Mouse (Mus musculus): ENCODE results near the gene Ebf4. TPM values are rescaled to one million over a fixed set of nuclear protein-coding genes. Genes with fewer than 3 reads are reported as not detected.

The Ebf4 gene
- polyA plus RNA-seq (2014; fragmentation: Nextera tagmentation; extraction: Ambion mirVana): 4.4 and 4.5 TPM in 2 replicates

DNA sequence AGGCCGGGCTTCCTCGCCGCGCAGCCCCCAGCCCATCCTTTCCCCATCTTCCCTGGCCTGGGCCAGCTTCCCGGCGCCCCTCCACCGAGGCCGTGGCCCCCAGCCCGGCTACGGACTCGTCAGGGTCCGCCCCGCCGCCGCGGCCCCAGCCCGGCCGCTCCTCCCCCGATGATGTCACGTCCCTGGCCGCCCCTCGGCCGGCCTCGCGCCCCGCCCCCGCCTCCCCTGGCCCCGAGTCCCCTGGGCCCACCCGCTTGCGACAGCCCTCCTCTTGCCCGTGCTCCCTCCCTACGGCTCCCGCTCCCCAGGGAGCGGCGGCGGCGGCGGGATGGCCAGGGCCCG is at the start of gene Ebf4:
Ebf4 (plus strand) TSS at position 234 of the 342 bp plus-strand sequence.
- H3K9me3 ChIP-seq (ENCODE audit: control insufficient read depth, low read length): no peaks in the 10 kb centered on the region
- WGBS: 0% methylated on average over 23 of the region's 39 CpGs
- H3K4me3 ChIP-seq (replicated peaks; ENCODE audit: low read length): peak within 1 kb of the TSS; percentile 73
- no peaks in the 10 kb centered on the region for H3K36me3 ChIP-seq (replicated peaks; ENCODE audit: control insufficient read depth, insufficient read depth)
- ATAC-seq (ENCODE audit: low FRiP score) (peak; percentile 80), DNase-seq (ENCODE audit: low spot score) (peak; percentile 71)
- H3K9ac ChIP-seq: peak within 1 kb of the TSS; percentile 86
- H3K27me3 ChIP-seq (ENCODE audit: control insufficient read depth, insufficient read depth, low read length): peaks cover 5% of the 10 kb centered on the region
- H3K4me2 ChIP-seq (replicated peaks): peak within 1 kb of the TSS; percentile 79
- peaks cover 19% of the 10 kb centered on the region for H3K4me1 ChIP-seq (replicated peaks; ENCODE audit: control insufficient read depth, insufficient read depth, low read length)
- peak within 1 kb of the TSS; percentile 85 for H3K27ac ChIP-seq

GRCm38 (mm10) chr2:130246912-130247311 is 48.1 kb upstream of the Ebf4 start:
- Histone ChIP-seq H3K36me3 (replicated peaks; ENCODE audit: control insufficient read depth, insufficient read depth) (no peaks in the 10 kb centered on the region), H3K27me3 (ENCODE audit: control insufficient read depth, insufficient read depth, low read length) (no peaks in the 10 kb centered on the region), H3K4me1 (replicated peaks; ENCODE audit: control insufficient read depth, insufficient read depth, low read length) (no peaks in the 10 kb centered on the region), H3K9me3 (ENCODE audit: control insufficient read depth, low read length) (no peaks in the 10 kb centered on the region), H3K4me3 (replicated peaks; ENCODE audit: low read length) (no peak overlapping the region), H3K9ac (no peak overlapping the region), H3K4me2 (replicated peaks) (no peak overlapping the region), H3K27ac (no peak overlapping the region)
- WGBS: 47% methylated on average over 9 of the region's 9 CpGs
- peak; percentile 67 for DNase-seq (ENCODE audit: low spot score)
- ATAC-seq (ENCODE audit: low FRiP score): no peak

DNA sequence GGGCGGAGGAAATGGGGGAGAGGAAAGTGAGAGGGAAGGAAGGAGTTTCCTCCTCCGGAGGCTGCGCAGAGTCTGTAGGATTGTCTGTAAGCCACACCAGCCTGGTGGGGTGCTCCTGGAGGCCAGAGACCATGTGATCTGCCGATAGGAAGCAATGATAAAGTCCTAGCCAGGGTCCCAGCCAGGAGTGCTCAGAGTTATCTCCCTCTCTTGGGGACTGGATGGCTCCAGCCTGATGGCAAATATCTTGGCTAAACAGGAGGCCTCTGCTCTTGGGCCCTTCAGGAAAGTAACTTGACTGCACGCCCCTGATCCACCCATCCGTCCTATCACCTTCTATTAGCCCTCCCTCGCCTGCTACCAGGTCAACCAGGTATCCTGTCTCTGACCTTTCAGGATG is 46.7 kb upstream of the Ebf4 start:
- no peak for ATAC-seq (ENCODE audit: low FRiP score)
- no peaks in the 10 kb centered on the region for H3K9me3 ChIP-seq (ENCODE audit: control insufficient read depth, low read length)
- WGBS: 74% methylated on average over 7 of the region's 7 CpGs

GRCm38 (mm10) chr2:130256762-130257161 is 38.2 kb upstream of the Ebf4 start:
- Histone ChIP-seq H3K4me3 (replicated peaks; ENCODE audit: low read length) (no peak overlapping the region), H3K27ac (no peak overlapping the region), H3K4me2 (replicated peaks) (no peak overlapping the region), H3K27me3 (ENCODE audit: control insufficient read depth, insufficient read depth, low read length) (no peaks in the 10 kb centered on the region), H3K9me3 (ENCODE audit: control insufficient read depth, low read length) (no peaks in the 10 kb centered on the region), H3K9ac (no peak overlapping the region), H3K4me1 (replicated peaks; ENCODE audit: control insufficient read depth, insufficient read depth, low read length) (no peaks in the 10 kb centered on the region), H3K36me3 (replicated peaks; ENCODE audit: control insufficient read depth, insufficient read depth) (no peaks in the 10 kb centered on the region)
- ATAC-seq (ENCODE audit: low FRiP score) (no peak), DNase-seq (ENCODE audit: low spot score) (no peak)
- WGBS: 89% methylated on average over 4 of the region's 4 CpGs

More for the DNA sequence above, 46.7 kb upstream of the Ebf4 start:
- H3K9ac ChIP-seq: no peak overlapping the region
- no peak for DNase-seq (ENCODE audit: low spot score)
- H3K4me3 ChIP-seq (replicated peaks; ENCODE audit: low read length): no peak overlapping the region
- no peaks in the 10 kb centered on the region for H3K36me3 ChIP-seq (replicated peaks; ENCODE audit: control insufficient read depth, insufficient read depth)
- H3K27ac ChIP-seq: no peak overlapping the region
- H3K4me1 ChIP-seq (replicated peaks; ENCODE audit: control insufficient read depth, insufficient read depth, low read length): no peaks in the 10 kb centered on the region
- H3K4me2 ChIP-seq (replicated peaks): no peak overlapping the region
- no peaks in the 10 kb centered on the region for H3K27me3 ChIP-seq (ENCODE audit: control insufficient read depth, insufficient read depth, low read length)

- H3K27me3 ChIP-seq (ENCODE audit: control insufficient read depth, insufficient read depth, low read length): no peaks in the 10 kb centered on the region
- no peak overlapping the region for H3K9ac ChIP-seq
- H3K36me3 ChIP-seq (replicated peaks; ENCODE audit: control insufficient read depth, insufficient read depth): no peaks in the 10 kb centered on the region
- no peak for DNase-seq (ENCODE audit: low spot score)
- H3K9me3 ChIP-seq (ENCODE audit: control insufficient read depth, low read length): no peaks in the 10 kb centered on the region
- H3K4me1 ChIP-seq (replicated peaks; ENCODE audit: control insufficient read depth, insufficient read depth, low read length): no peaks in the 10 kb centered on the region
- H3K27ac ChIP-seq: no peak overlapping the region
- H3K4me3 ChIP-seq (replicated peaks; ENCODE audit: low read length): no peak overlapping the region
- 91% methylated on average over 4 of the region's 4 CpGs for WGBS
- no peak for ATAC-seq (ENCODE audit: low FRiP score)
- H3K4me2 ChIP-seq (replicated peaks): no peak overlapping the region
These were observed 34.1 kb upstream of the Ebf4 start for GRCm38 (mm10) chr2:130260822-130261221.

DNA sequence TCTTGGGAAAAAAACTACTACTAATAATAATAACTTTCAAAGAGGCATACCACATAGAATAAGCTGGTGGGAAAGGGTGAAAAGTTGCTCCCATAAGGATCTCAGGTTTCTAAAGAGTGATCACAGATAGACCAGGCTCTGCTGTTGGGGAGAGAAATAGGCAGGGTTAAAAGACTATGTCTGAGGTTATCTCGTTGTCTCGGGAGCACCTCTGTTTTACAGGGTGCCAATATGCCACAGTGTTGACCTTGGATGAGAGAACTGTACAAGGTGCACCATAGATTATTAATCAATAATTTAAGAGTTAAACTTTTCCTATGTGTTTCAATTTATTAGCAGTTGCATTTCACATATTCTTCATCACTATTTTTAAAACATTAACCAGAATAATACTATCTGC is 33.1 kb upstream of the Ebf4 start:
- WGBS: 89% methylated on average over 2 of the region's 2 CpGs
- ATAC-seq (ENCODE audit: low FRiP score) (no peak), DNase-seq (ENCODE audit: low spot score) (no peak)
- Histone ChIP-seq H3K27me3 (ENCODE audit: control insufficient read depth, insufficient read depth, low read length) (no peaks in the 10 kb centered on the region), H3K36me3 (replicated peaks; ENCODE audit: control insufficient read depth, insufficient read depth) (no peaks in the 10 kb centered on the region), H3K4me3 (replicated peaks; ENCODE audit: low read length) (no peak overlapping the region), H3K9ac (no peak overlapping the region), H3K4me2 (replicated peaks) (no peak overlapping the region), H3K27ac (no peak overlapping the region), H3K4me1 (replicated peaks; ENCODE audit: control insufficient read depth, insufficient read depth, low read length) (no peaks in the 10 kb centered on the region), H3K9me3 (ENCODE audit: control insufficient read depth, low read length) (no peaks in the 10 kb centered on the region)

DNA sequence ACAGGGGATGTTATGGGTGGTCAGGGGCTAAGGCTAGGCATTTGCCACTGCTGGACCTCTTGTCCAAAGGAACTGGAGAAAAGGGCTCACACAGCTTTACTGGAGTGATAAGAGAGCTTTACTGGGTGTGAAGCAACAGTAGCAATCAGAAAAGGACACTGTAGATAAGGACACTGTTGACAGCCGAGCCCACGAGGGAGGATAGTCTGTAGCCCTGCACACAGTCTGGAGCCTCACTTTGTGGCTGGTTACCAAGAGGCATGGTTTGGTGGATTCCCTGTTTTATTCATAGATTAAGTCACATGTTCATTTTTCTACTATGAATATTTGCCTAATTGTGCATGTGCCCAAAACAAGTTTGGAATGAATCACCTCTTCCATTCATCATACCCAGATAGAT is 32.6 kb upstream of the Ebf4 start:
- H3K27ac ChIP-seq: no peak overlapping the region
- no peaks in the 10 kb centered on the region for H3K36me3 ChIP-seq (replicated peaks; ENCODE audit: control insufficient read depth, insufficient read depth)
- H3K4me2 ChIP-seq (replicated peaks): no peak overlapping the region
- H3K4me3 ChIP-seq (replicated peaks; ENCODE audit: low read length): no peak overlapping the region
- no peak for ATAC-seq (ENCODE audit: low FRiP score)
- 80% methylated on average over 2 of the region's 2 CpGs for WGBS
- H3K9ac ChIP-seq: no peak overlapping the region
- H3K27me3 ChIP-seq (ENCODE audit: control insufficient read depth, insufficient read depth, low read length): no peaks in the 10 kb centered on the region
- no peaks in the 10 kb centered on the region for H3K4me1 ChIP-seq (replicated peaks; ENCODE audit: control insufficient read depth, insufficient read depth, low read length)
- DNase-seq (ENCODE audit: low spot score): no peak
- H3K9me3 ChIP-seq (ENCODE audit: control insufficient read depth, low read length): no peaks in the 10 kb centered on the region

DNA sequence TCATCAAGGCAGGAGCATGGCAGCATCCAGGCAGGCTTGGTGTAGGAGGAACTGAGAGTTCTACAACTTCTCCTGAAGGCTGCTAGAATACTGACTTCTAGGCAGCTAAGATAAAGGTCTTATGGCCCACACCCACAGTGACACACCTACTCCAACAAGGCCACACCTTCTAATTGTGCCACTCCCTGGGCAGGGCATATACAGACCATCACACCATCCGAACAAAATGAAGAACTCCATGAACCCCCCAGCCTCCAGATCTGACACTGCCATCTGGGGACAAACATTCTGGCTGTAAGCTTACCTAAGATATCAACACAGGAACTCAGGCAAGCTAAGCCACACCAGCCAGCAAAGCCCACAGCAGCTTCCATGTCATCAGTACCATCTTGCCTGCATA is 29.4 kb upstream of the Ebf4 start:
- H3K9me3 ChIP-seq (ENCODE audit: control insufficient read depth, low read length): no peaks in the 10 kb centered on the region
- no peaks in the 10 kb centered on the region for H3K4me1 ChIP-seq (replicated peaks; ENCODE audit: control insufficient read depth, insufficient read depth, low read length)
- H3K27ac ChIP-seq: no peak overlapping the region
- 83% methylated on average over 1 of the region's 1 CpGs for WGBS
- no peak overlapping the region for H3K4me2 ChIP-seq (replicated peaks)
- ATAC-seq (ENCODE audit: low FRiP score) (no peak), DNase-seq (ENCODE audit: low spot score) (no peak)
- no peaks in the 10 kb centered on the region for H3K27me3 ChIP-seq (ENCODE audit: control insufficient read depth, insufficient read depth, low read length)
- no peaks in the 10 kb centered on the region for H3K36me3 ChIP-seq (replicated peaks; ENCODE audit: control insufficient read depth, insufficient read depth)
- H3K4me3 ChIP-seq (replicated peaks; ENCODE audit: low read length): no peak overlapping the region
- H3K9ac ChIP-seq: no peak overlapping the region

GRCm38 (mm10) chr2:130268074-130268473 is 26.9 kb upstream of the Ebf4 start:
- DNase-seq (ENCODE audit: low spot score): no peak
- peaks cover 1% of the 10 kb centered on the region for H3K4me1 ChIP-seq (replicated peaks; ENCODE audit: control insufficient read depth, insufficient read depth, low read length)
- H3K9ac ChIP-seq: no peak overlapping the region
- no peaks in the 10 kb centered on the region for H3K36me3 ChIP-seq (replicated peaks; ENCODE audit: control insufficient read depth, insufficient read depth)
- no peaks in the 10 kb centered on the region for H3K9me3 ChIP-seq (ENCODE audit: control insufficient read depth, low read length)
- H3K27me3 ChIP-seq (ENCODE audit: control insufficient read depth, insufficient read depth, low read length): no peaks in the 10 kb centered on the region
- 71% methylated on average over 7 of the region's 7 CpGs for WGBS
- H3K27ac ChIP-seq: no peak overlapping the region
- ATAC-seq (ENCODE audit: low FRiP score): no peak
- no peak overlapping the region for H3K4me3 ChIP-seq (replicated peaks; ENCODE audit: low read length)
- no peak overlapping the region for H3K4me2 ChIP-seq (replicated peaks)

DNA sequence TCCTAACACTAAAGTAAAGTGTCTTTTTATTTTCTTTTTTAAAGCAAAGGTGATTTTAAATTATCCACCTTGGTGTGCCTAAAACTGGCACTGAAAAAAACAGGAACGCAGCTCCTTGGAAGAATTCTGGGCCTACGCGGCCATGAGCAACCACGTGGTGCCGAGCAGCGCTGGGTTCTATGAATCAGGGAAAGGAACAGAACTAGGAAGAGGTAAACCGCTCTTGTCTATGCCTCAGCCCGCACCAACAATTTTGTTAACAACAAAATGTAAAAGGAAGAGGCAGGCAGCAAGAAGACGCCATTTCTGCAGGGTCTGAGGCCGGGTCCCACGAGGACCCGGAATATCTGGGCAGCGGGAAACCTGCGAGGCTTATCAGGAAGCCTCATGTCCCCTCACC is 21.2 kb upstream of the Ebf4 start:
- peak; percentile 59 for DNase-seq (ENCODE audit: low spot score)
- H3K4me1 ChIP-seq (replicated peaks; ENCODE audit: control insufficient read depth, insufficient read depth, low read length): peaks cover 14% of the 10 kb centered on the region
- peak overlapping the region; percentile 77 for H3K4me2 ChIP-seq (replicated peaks)
- WGBS: 3% methylated on average over 14 of the region's 14 CpGs
- no peak for ATAC-seq (ENCODE audit: low FRiP score)
- H3K27me3 ChIP-seq (ENCODE audit: control insufficient read depth, insufficient read depth, low read length): no peaks in the 10 kb centered on the region
- H3K4me3 ChIP-seq (replicated peaks; ENCODE audit: low read length): peak overlapping the region; percentile 89
- peaks cover 35% of the 10 kb centered on the region for H3K36me3 ChIP-seq (replicated peaks; ENCODE audit: control insufficient read depth, insufficient read depth)
- peak overlapping the region; percentile 96 for H3K27ac ChIP-seq
- H3K9ac ChIP-seq: peak overlapping the region; percentile 91
- H3K9me3 ChIP-seq (ENCODE audit: control insufficient read depth, low read length): no peaks in the 10 kb centered on the region

Data from hindbrain, embryonic 14.5 days (tissue).